Mouse (Mus musculus) embryonic fibroblast, embryonic 13.5 days (primary cell): Measurements from ENCODE around the gene Zmym4.

ENCODE experiments used
- CTCF ChIP-seq: IDR thresholded peaks from 2 replicates; pipeline ENCODE4 v1.5.1; 2011; ENCODE audit warnings: mild to moderate bottlenecking, control low read depth, low read length, moderate library complexity, borderline replicate concordance; ENCODE audit not compliant: insufficient read depth
- POLR2A ChIP-seq: IDR thresholded peaks from 2 replicates; pipeline ENCODE4 v1.6.1; 2011; ENCODE audit warnings: low read depth, mild to moderate bottlenecking, control low read depth, low read length, moderate library complexity

- no peak for TF ChIP-seq CTCF
- TF ChIP-seq POLR2A: no peak
These were observed 15.4 kb upstream of the Zmym4 start for GRCm38 (mm10) chr4:126983321-126983720.
